Mouse (Mus musculus) kidney, adult 2 months (tissue): ENCODE data around the gene Arsa.

Experiments used
- CTCF ChIP-seq: fragments of 200-500 bp; conservative IDR thresholded peaks from 2 replicates; pipeline ENCODE4 v1.5.1; 2011; ENCODE audit warnings: low read depth, mild to moderate bottlenecking, control low read depth, low read length, moderate library complexity, mixed read lengths; ENCODE audit not compliant: insufficient read depth, insufficient read length
- POLR2A ChIP-seq: fragments of 200-500 bp; IDR thresholded peaks from one replicate; pipeline ENCODE4 v1.6.1; 2011; ENCODE audit warnings: low read depth, low read length, control low read depth

DNA sequence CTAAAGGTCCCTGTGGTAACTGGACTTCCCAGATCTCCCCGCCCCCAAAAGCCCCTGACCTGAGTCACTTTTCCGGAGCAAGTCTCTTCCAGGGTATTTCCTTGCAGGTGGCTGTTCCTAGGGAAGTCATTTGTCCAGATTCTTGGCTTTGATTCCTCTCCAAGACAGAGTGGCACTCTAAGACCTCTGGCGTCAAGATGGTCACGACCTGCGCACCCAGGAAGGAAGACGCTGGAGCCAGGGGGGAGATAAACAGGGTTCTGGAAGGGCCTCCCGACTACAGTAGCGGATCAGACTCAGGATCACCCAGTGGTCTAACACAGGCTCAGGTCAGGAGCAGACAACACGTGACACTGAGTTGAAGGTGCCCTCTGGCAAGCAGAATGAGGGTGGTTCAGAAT is at the start of gene Arsa:
- TF ChIP-seq CTCF (no peak), POLR2A (no peak)
